In the genomic region with DNA sequence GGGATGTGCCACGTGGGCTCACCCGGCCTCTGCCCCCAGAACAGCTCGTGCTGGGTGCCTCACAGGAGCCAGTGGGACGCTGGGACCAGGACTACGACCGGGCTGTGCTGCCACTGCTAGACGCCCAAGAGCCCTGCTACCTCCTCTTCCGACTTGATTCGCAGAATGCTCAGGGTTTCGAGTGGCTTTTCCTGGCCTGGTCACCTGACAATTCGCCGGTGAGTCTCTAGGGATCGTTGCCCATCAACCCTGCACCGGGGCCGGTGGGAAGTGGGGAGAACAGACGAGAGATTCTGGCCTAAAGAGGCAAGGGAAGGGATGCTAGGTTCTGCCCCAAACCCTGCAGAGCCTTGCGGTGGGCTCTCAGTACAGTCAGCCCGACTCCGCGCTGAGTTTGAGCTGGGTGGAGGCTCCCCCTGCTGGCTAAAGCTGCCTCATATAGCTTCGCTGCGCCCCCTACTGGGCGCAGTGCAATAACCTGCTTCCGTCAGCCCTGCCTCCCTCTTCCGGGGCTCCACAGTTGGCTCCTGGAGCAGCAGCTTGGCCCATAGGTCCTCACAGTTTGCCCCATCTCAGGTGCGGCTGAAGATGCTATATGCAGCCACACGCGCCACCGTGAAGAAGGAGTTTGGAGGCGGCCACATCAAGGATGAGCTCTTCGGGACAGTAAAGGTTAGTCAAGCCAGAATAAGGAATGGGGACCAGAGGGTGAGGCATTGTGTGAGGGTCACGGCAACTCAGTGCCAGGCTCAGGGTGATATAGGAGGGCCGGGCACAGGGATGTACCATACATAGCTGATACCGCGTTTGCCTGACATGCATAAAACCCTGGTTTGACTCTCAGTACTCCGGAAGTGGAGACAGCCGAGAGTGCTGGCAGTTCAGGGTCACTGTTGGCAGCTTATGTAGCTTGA, we compare ENCODE assay signal across 8 mouse cellular contexts. TPM values are rescaled to one million over a fixed set of nuclear protein-coding genes. Genes with fewer than 3 reads are reported as not detected.
A peak's percentile ranks its signal among the peaks of the same experiment; 100 is the strongest.
DNase-seq lines count a peak whose midpoint lies in the region; ATAC-seq and TF ChIP-seq lines count a peak whose summit lies in the region.

No protein-coding gene starts in this region.

- peak; percentile 92 to 93 for DNase-seq in B cell, adult 2 months
- peak; percentile 94 for DNase-seq in embryonic facial prominence, embryonic 14.5 days (ENCODE audit: low spot score)
- peak; percentile 81 for DNase-seq in telencephalon, adult 2 months (ENCODE audit: low read depth, low spot score)

- ATAC-seq in embryonic facial prominence, embryonic 14.5 days (ENCODE audit: low read depth): peak; percentile 88
- peak; percentile 37; the same call in 1 of the 2 replicates for ATAC-seq in heart, embryonic 11.5 days (replicated peaks; ENCODE audit: insufficient number of reproducible peaks, low FRiP score, low TSS enrichment)
- ATAC-seq in kidney, embryonic 15.5 days (replicated peaks; ENCODE audit: low FRiP score): peak; percentile 84
- peak; percentile 70 for ATAC-seq in liver, embryonic 15.5 days (ENCODE audit: insufficient read depth)
- ATAC-seq in neural tube, embryonic 13.5 days (ENCODE audit: low read depth): peak; percentile 87

- H3K4me3 ChIP-seq in bone marrow, adult 2 months (replicated peaks; ENCODE audit: control insufficient read depth, low read depth, low read length): no peak overlapping the region
- H3K4me3 ChIP-seq in embryonic facial prominence, embryonic 14.5 days (ENCODE audit: low read depth, low read length): peak overlapping the region; percentile 34
- H3K4me3 ChIP-seq in heart, embryonic 11.5 days (ENCODE audit: low read depth, low read length): peak overlapping the region; percentile 16
- peak overlapping the region; percentile 24 for H3K4me3 ChIP-seq in kidney, embryonic 15.5 days (replicated peaks)
- peak overlapping the region; percentile 33 for H3K4me3 ChIP-seq in liver, embryonic 15.5 days (replicated peaks)
- H3K4me3 ChIP-seq in neural tube, embryonic 13.5 days: peak overlapping the region; percentile 32

- no peaks in the 10 kb centered on the region for H3K27me3 ChIP-seq in embryonic facial prominence, embryonic 14.5 days (replicated peaks; ENCODE audit: control insufficient read depth, insufficient read depth, low read length)
- no peaks in the 10 kb centered on the region for H3K27me3 ChIP-seq in heart, embryonic 11.5 days (ENCODE audit: control insufficient read depth, insufficient read depth, low read length)
- no peaks in the 10 kb centered on the region for H3K27me3 ChIP-seq in kidney, embryonic 15.5 days
- H3K27me3 ChIP-seq in liver, embryonic 15.5 days: no peaks in the 10 kb centered on the region
- no peaks in the 10 kb centered on the region for H3K27me3 ChIP-seq in neural tube, embryonic 13.5 days

- 44% methylated on average over 37 of the region's 37 CpGs for WGBS in bone marrow, adult 2 months
- 24% methylated on average over 27 of the region's 37 CpGs for WGBS in embryonic facial prominence, embryonic 14.5 days
- 20% methylated on average over 37 of the region's 37 CpGs for WGBS in heart, embryonic 11.5 days (ENCODE audit: insufficient replicate concordance)
- WGBS in kidney, embryonic 15.5 days: 21% methylated on average over 37 of the region's 37 CpGs
- 35% methylated on average over 37 of the region's 37 CpGs for WGBS in liver, embryonic 15.5 days (ENCODE audit: insufficient replicate concordance)
- 17% methylated on average over 37 of the region's 37 CpGs for WGBS in neural tube, embryonic 13.5 days

- peak overlapping the region; percentile 60 for H3K4me2 ChIP-seq in embryonic facial prominence, embryonic 14.5 days (ENCODE audit: low read depth, low read length)
- peak overlapping the region; percentile 48 for H3K4me2 ChIP-seq in heart, embryonic 11.5 days
- H3K4me2 ChIP-seq in kidney, embryonic 15.5 days: peak overlapping the region; percentile 54
- peak overlapping the region; percentile 66 for H3K4me2 ChIP-seq in liver, embryonic 15.5 days
- peak overlapping the region; percentile 54 for H3K4me2 ChIP-seq in neural tube, embryonic 13.5 days

- H3K36me3 ChIP-seq in embryonic facial prominence, embryonic 14.5 days (ENCODE audit: control insufficient read depth, insufficient read depth, low read length): peaks cover 43% of the 10 kb centered on the region
- peaks cover 19% of the 10 kb centered on the region for H3K36me3 ChIP-seq in heart, embryonic 11.5 days (ENCODE audit: control insufficient read depth, insufficient read depth, low read length)
- H3K36me3 ChIP-seq in kidney, embryonic 15.5 days: peaks cover 52% of the 10 kb centered on the region
- 0 out of 2 replicates have a peak, but pooled peaks cover 28% of the 10 kb centered on the region for H3K36me3 ChIP-seq in liver, embryonic 15.5 days (replicated peaks)
- peaks cover 60% of the 10 kb centered on the region for H3K36me3 ChIP-seq in neural tube, embryonic 13.5 days

- peak overlapping the region; percentile 25; the same call in 1 of the 2 replicates for H3K27ac ChIP-seq in bone marrow, adult 2 months (ENCODE audit: control insufficient read depth, insufficient read depth, low read depth, low read length, poor library complexity)
- H3K27ac ChIP-seq in embryonic facial prominence, embryonic 14.5 days (replicated peaks; ENCODE audit: low read depth, low read length): peak overlapping the region; percentile 74
- peak overlapping the region; percentile 0; the same call in 1 of the 2 replicates for H3K27ac ChIP-seq in heart, embryonic 11.5 days (ENCODE audit: low read depth, low read length)
- 0 out of 2 replicates have a peak overlapping the region, but pooled peaks have one; percentile 33 for H3K27ac ChIP-seq in kidney, embryonic 15.5 days
- no peak overlapping the region for H3K27ac ChIP-seq in liver, embryonic 15.5 days (replicated peaks)
- 0 out of 2 replicates have a peak overlapping the region, but pooled peaks have one; percentile 38 for H3K27ac ChIP-seq in neural tube, embryonic 13.5 days (replicated peaks)

- peak overlapping the region; percentile 61 for H3K9ac ChIP-seq in embryonic facial prominence, embryonic 14.5 days (ENCODE audit: low read depth, low read length)
- H3K9ac ChIP-seq in heart, embryonic 11.5 days (ENCODE audit: low read depth, low read length): peak overlapping the region; percentile 24
- peak overlapping the region; percentile 43 for H3K9ac ChIP-seq in kidney, embryonic 15.5 days
- H3K9ac ChIP-seq in liver, embryonic 15.5 days: peak overlapping the region; percentile 27; the same call in 1 of the 2 replicates
- peak overlapping the region; percentile 68 for H3K9ac ChIP-seq in neural tube, embryonic 13.5 days

- no peaks in the 10 kb centered on the region for H3K9me3 ChIP-seq in embryonic facial prominence, embryonic 14.5 days (ENCODE audit: control insufficient read depth, low read length)
- no peaks in the 10 kb centered on the region for H3K9me3 ChIP-seq in heart, embryonic 11.5 days (replicated peaks; ENCODE audit: control insufficient read depth, low read length)
- H3K9me3 ChIP-seq in kidney, embryonic 15.5 days (replicated peaks): no peaks in the 10 kb centered on the region
- no peaks in the 10 kb centered on the region for H3K9me3 ChIP-seq in liver, embryonic 15.5 days (replicated peaks)
- no peaks in the 10 kb centered on the region for H3K9me3 ChIP-seq in neural tube, embryonic 13.5 days

- 0 out of 2 replicates have a peak, but pooled peaks have one; percentile 41 for TF ChIP-seq POLR2A in bone marrow, adult 2 months (IDR thresholded peaks at IDR 0.05; ENCODE audit: borderline replicate concordance, control insufficient read depth, low read depth, low read length)

- TF ChIP-seq CTCF in bone marrow, adult 2 months (IDR thresholded peaks at IDR 0.05; ENCODE audit: control insufficient read depth, insufficient read depth, low read length): peak; percentile 99

- no peaks in the 10 kb centered on the region; the same call in none of the 2 replicates for H3K4me1 ChIP-seq in bone marrow, adult 2 months (ENCODE audit: control insufficient read depth, insufficient read depth, low read length)
- H3K4me1 ChIP-seq in embryonic facial prominence, embryonic 14.5 days (ENCODE audit: control insufficient read depth, insufficient read depth, low read length): 0 out of 2 replicates have a peak, but pooled peaks cover 3% of the 10 kb centered on the region
- peaks cover 10% of the 10 kb centered on the region; the same call in 1 of the 2 replicates for H3K4me1 ChIP-seq in heart, embryonic 11.5 days (ENCODE audit: control insufficient read depth, insufficient read depth, low read length)
- H3K4me1 ChIP-seq in kidney, embryonic 15.5 days: peaks cover 17% of the 10 kb centered on the region
- H3K4me1 ChIP-seq in liver, embryonic 15.5 days (replicated peaks): peaks cover 16% of the 10 kb centered on the region
- H3K4me1 ChIP-seq in neural tube, embryonic 13.5 days (replicated peaks): peaks cover 20% of the 10 kb centered on the region

RNA-seq across cellular contexts. Expression of a gene that starts 9.0 kb away (rescaled TPM):
- 21.7 and 63.2 TPM in 2 replicates for polyA plus RNA-seq in bone marrow, adult 2 months (2011; ENCODE audit: insufficient read depth, insufficient read length, low replicate concordance, missing spikeins)
- 65.1 and 65.4 TPM in 2 replicates for polyA plus RNA-seq in embryonic facial prominence, embryonic 14.5 days (2014; fragmentation: Nextera tagmentation; extraction: Ambion mirVana)
- polyA plus RNA-seq in heart, embryonic 11.5 days (2014; fragmentation: Nextera tagmentation; extraction: Ambion mirVana): 55.6 and 62.2 TPM in 2 replicates
- polyA plus RNA-seq in kidney, embryonic 15.5 days (2015; fragmentation: Nextera tagmentation; extraction: Ambion mirVana): 67.0 and 73.4 TPM in 2 replicates
- 23.5 and 23.8 TPM in 2 replicates for polyA plus RNA-seq in liver, embryonic 15.5 days (2015; fragmentation: Nextera tagmentation; extraction: Ambion mirVana)
- 54.1 and 57.1 TPM in 2 replicates for polyA plus RNA-seq in neural tube, embryonic 13.5 days (2015; fragmentation: Nextera tagmentation; extraction: Ambion mirVana)

RNA-seq across cellular contexts. Expression of a gene that starts 10.5 kb away (rescaled TPM):
- polyA plus RNA-seq in bone marrow, adult 2 months (2011; ENCODE audit: insufficient read depth, insufficient read length, low replicate concordance, missing spikeins): 0.56 and 3.6 TPM in 2 replicates
- polyA plus RNA-seq in embryonic facial prominence, embryonic 14.5 days (2014; fragmentation: Nextera tagmentation; extraction: Ambion mirVana): 0.05 and 0.07 TPM in 2 replicates
- polyA plus RNA-seq in heart, embryonic 11.5 days (2014; fragmentation: Nextera tagmentation; extraction: Ambion mirVana): not detected in 2 replicates
- polyA plus RNA-seq in kidney, embryonic 15.5 days (2015; fragmentation: Nextera tagmentation; extraction: Ambion mirVana): 0.09 TPM in 1 of 2 replicates, not detected in the other
- 0.03 and 0.07 TPM in 2 replicates for polyA plus RNA-seq in liver, embryonic 15.5 days (2015; fragmentation: Nextera tagmentation; extraction: Ambion mirVana)
- not detected in 2 replicates for polyA plus RNA-seq in neural tube, embryonic 13.5 days (2015; fragmentation: Nextera tagmentation; extraction: Ambion mirVana)

RNA-seq across cellular contexts. Expression of a gene that starts 12.4 kb away (rescaled TPM):
- polyA plus RNA-seq in bone marrow, adult 2 months (2011; ENCODE audit: insufficient read depth, insufficient read length, low replicate concordance, missing spikeins): 32.4 and 91.7 TPM in 2 replicates
- 41.3 and 42.7 TPM in 2 replicates for polyA plus RNA-seq in embryonic facial prominence, embryonic 14.5 days (2014; fragmentation: Nextera tagmentation; extraction: Ambion mirVana)
- polyA plus RNA-seq in heart, embryonic 11.5 days (2014; fragmentation: Nextera tagmentation; extraction: Ambion mirVana): 20.6 and 23.5 TPM in 2 replicates
- 49.0 and 55.1 TPM in 2 replicates for polyA plus RNA-seq in kidney, embryonic 15.5 days (2015; fragmentation: Nextera tagmentation; extraction: Ambion mirVana)
- polyA plus RNA-seq in liver, embryonic 15.5 days (2015; fragmentation: Nextera tagmentation; extraction: Ambion mirVana): 11.7 and 13.6 TPM in 2 replicates
- 18.7 and 22.8 TPM in 2 replicates for polyA plus RNA-seq in neural tube, embryonic 13.5 days (2015; fragmentation: Nextera tagmentation; extraction: Ambion mirVana)

RNA-seq across cellular contexts. Expression of a gene that starts 36.5 kb away (rescaled TPM):
- polyA plus RNA-seq in bone marrow, adult 2 months (2011; ENCODE audit: insufficient read depth, insufficient read length, low replicate concordance, missing spikeins): 22.5 and 59.7 TPM in 2 replicates
- 94.8 and 102 TPM in 2 replicates for polyA plus RNA-seq in embryonic facial prominence, embryonic 14.5 days (2014; fragmentation: Nextera tagmentation; extraction: Ambion mirVana)
- polyA plus RNA-seq in heart, embryonic 11.5 days (2014; fragmentation: Nextera tagmentation; extraction: Ambion mirVana): 121 and 128 TPM in 2 replicates
- polyA plus RNA-seq in kidney, embryonic 15.5 days (2015; fragmentation: Nextera tagmentation; extraction: Ambion mirVana): 104 and 121 TPM in 2 replicates
- polyA plus RNA-seq in liver, embryonic 15.5 days (2015; fragmentation: Nextera tagmentation; extraction: Ambion mirVana): 52.6 and 59.6 TPM in 2 replicates
- polyA plus RNA-seq in neural tube, embryonic 13.5 days (2015; fragmentation: Nextera tagmentation; extraction: Ambion mirVana): 96.8 and 101 TPM in 2 replicates

RNA-seq across cellular contexts. Expression of a gene that starts 41.2 kb away (rescaled TPM):
- polyA plus RNA-seq in bone marrow, adult 2 months (2011; ENCODE audit: insufficient read depth, insufficient read length, low replicate concordance, missing spikeins): 15.9 and 17.7 TPM in 2 replicates
- polyA plus RNA-seq in embryonic facial prominence, embryonic 14.5 days (2014; fragmentation: Nextera tagmentation; extraction: Ambion mirVana): 25.5 and 27.9 TPM in 2 replicates
- 22.7 and 24.4 TPM in 2 replicates for polyA plus RNA-seq in heart, embryonic 11.5 days (2014; fragmentation: Nextera tagmentation; extraction: Ambion mirVana)
- polyA plus RNA-seq in kidney, embryonic 15.5 days (2015; fragmentation: Nextera tagmentation; extraction: Ambion mirVana): 21.9 and 28.3 TPM in 2 replicates
- 6.8 and 7.3 TPM in 2 replicates for polyA plus RNA-seq in liver, embryonic 15.5 days (2015; fragmentation: Nextera tagmentation; extraction: Ambion mirVana)
- 27.7 and 29.6 TPM in 2 replicates for polyA plus RNA-seq in neural tube, embryonic 13.5 days (2015; fragmentation: Nextera tagmentation; extraction: Ambion mirVana)

Comparison
In these comparisons a context has a peak if more than half of its experiments do, and no peak if none do; other contexts are left out.
1. ATAC-seq: peak in every context shown above with its lines; median percentile 88 in embryonic facial prominence, embryonic 14.5 days; 87 in neural tube, embryonic 13.5 days; 84 in kidney, embryonic 15.5 days; 70 in liver, embryonic 15.5 days; 37 in heart, embryonic 11.5 days.